In genomic region chr2:77260134-77260533, GRCm38 (mm10) we compare ENCODE assay signal across 13 mouse cellular contexts. TPM values are rescaled to one million over a fixed set of nuclear protein-coding genes. Genes with fewer than 3 reads are reported as not detected.
DNase-seq lines count a peak whose midpoint lies in the region; ATAC-seq and TF ChIP-seq lines count a peak whose summit lies in the region.
"Had no signal": no experiment of that assay in that cellular context is flagged by ENCODE, and none has a peak within 500 bp of the region (broad histone marks: within the 10 kb centered on the region; RNA-seq: fewer than 3 reads in every experiment).

No protein-coding gene starts in this region.

- TF ChIP-seq POLR2A in heart, adult 2 months (IDR thresholded peaks at IDR 0.05; ENCODE audit: insufficient read depth, low read depth, low read length): no peak
- TF ChIP-seq POLR2A in limb, embryonic 14.5 days (IDR thresholded peaks at IDR 0.05; ENCODE audit: borderline replicate concordance, extremely low read depth, insufficient read depth, insufficient read length): no peak

- intact Hi-C loops in heart, adult 2 months (cut with DNase I): loop anchor here (5.0 kb wide), 2 partner anchors 57 to 82 kb away; no protein-coding TSS in a partner anchor

- DNase-seq in heart, adult 2 months: no peak
- DNase-seq in heart, embryonic 10.5 days (ENCODE audit: low spot score): no peak
- DNase-seq in kidney, postnatal 25 days: no peak
- peak; percentile 25 for DNase-seq in midbrain, embryonic 14.5 days
- DNase-seq in limb, embryonic 14.5 days (ENCODE audit: low spot score): peak; percentile 30
- no peak for DNase-seq in layer of hippocampus, postnatal 14 days (ENCODE audit: low spot score in 2 of 2)
- DNase-seq: adrenal gland, adult 8-10 months; right cerebral cortex, postnatal 25 days had no signal

- no peaks in the 10 kb centered on the region for H3K9me3 ChIP-seq in heart, embryonic 10.5 days
- no peaks in the 10 kb centered on the region for H3K9me3 ChIP-seq in kidney, embryonic 16.5 days (ENCODE audit: low read length)
- H3K9me3 ChIP-seq in midbrain, embryonic 14.5 days (ENCODE audit: control insufficient read depth, low read length): no peaks in the 10 kb centered on the region
- H3K9me3 ChIP-seq in midbrain, embryonic 13.5 days: no peaks in the 10 kb centered on the region
- H3K9me3 ChIP-seq in limb, embryonic 14.5 days (ENCODE audit: control insufficient read depth, low read length): no peaks in the 10 kb centered on the region

- TF ChIP-seq EP300 in heart, adult 2 months (IDR thresholded peaks at IDR 0.05; ENCODE audit: insufficient read depth, low read depth, low read length): 0 out of 2 replicates have a peak, but pooled peaks have one; percentile 46

- peaks cover 17% of the 10 kb centered on the region for H3K4me1 ChIP-seq in heart, adult 2 months (ENCODE audit: control insufficient read depth, insufficient read depth, low read length)
- peaks cover 53% of the 10 kb centered on the region for H3K4me1 ChIP-seq in heart, embryonic 10.5 days
- peaks cover 16% of the 10 kb centered on the region for H3K4me1 ChIP-seq in kidney, embryonic 16.5 days (ENCODE audit: insufficient read depth, low read length)
- peaks cover 32% of the 10 kb centered on the region for H3K4me1 ChIP-seq in midbrain, embryonic 14.5 days (ENCODE audit: control insufficient read depth, insufficient read depth, low read length)
- H3K4me1 ChIP-seq in midbrain, embryonic 13.5 days (replicated peaks): peaks cover 40% of the 10 kb centered on the region
- peaks cover 11% of the 10 kb centered on the region for H3K4me1 ChIP-seq in limb, embryonic 14.5 days (ENCODE audit: control insufficient read depth, insufficient read depth, low read length)

- H3K4me3 ChIP-seq in heart, adult 2 months: no peak overlapping the region
- H3K4me3 ChIP-seq in heart, embryonic 10.5 days: no peak overlapping the region
- no peak overlapping the region for H3K4me3 ChIP-seq in kidney, embryonic 16.5 days (ENCODE audit: low read length)
- H3K4me3 ChIP-seq in midbrain, embryonic 14.5 days (replicated peaks; ENCODE audit: low read depth, low read length): no peak overlapping the region
- H3K4me3 ChIP-seq in midbrain, embryonic 13.5 days (replicated peaks): no peak overlapping the region
- no peak overlapping the region for H3K4me3 ChIP-seq in limb, embryonic 14.5 days (replicated peaks; ENCODE audit: low read length)
- H3K4me3 ChIP-seq: myocyte had no signal

- 66% methylated on average over 4 of the region's 4 CpGs for WGBS in heart, adult 2 months
- 68% methylated on average over 4 of the region's 4 CpGs for WGBS in heart, embryonic 10.5 days
- WGBS in kidney, embryonic 16.5 days: 67% methylated on average over 4 of the region's 4 CpGs
- 89% methylated on average over 4 of the region's 4 CpGs for WGBS in midbrain, embryonic 14.5 days
- WGBS in midbrain, embryonic 13.5 days: 90% methylated on average over 4 of the region's 4 CpGs
- 72% methylated on average over 4 of the region's 4 CpGs for WGBS in limb, embryonic 14.5 days

- no peak overlapping the region for H3K4me2 ChIP-seq in kidney, embryonic 16.5 days (replicated peaks; ENCODE audit: low read depth, low read length)
- H3K4me2 ChIP-seq in midbrain, embryonic 14.5 days (ENCODE audit: low read length): no peak overlapping the region
- H3K4me2 ChIP-seq in midbrain, embryonic 13.5 days (replicated peaks): no peak overlapping the region
- no peak overlapping the region for H3K4me2 ChIP-seq in limb, embryonic 14.5 days (replicated peaks; ENCODE audit: low read depth, low read length, severe bottlenecking)

- peaks cover 13% of the 10 kb centered on the region for H3K36me3 ChIP-seq in heart, adult 2 months (ENCODE audit: control insufficient read depth, insufficient read depth, low read length)
- H3K36me3 ChIP-seq in heart, embryonic 10.5 days: no peaks in the 10 kb centered on the region
- no peaks in the 10 kb centered on the region for H3K36me3 ChIP-seq in kidney, embryonic 16.5 days (ENCODE audit: insufficient read depth, low read length)
- peaks cover 2% of the 10 kb centered on the region; the same call in 1 of the 2 replicates for H3K36me3 ChIP-seq in midbrain, embryonic 14.5 days (ENCODE audit: control insufficient read depth, insufficient read depth, low read length)
- no peaks in the 10 kb centered on the region for H3K36me3 ChIP-seq in midbrain, embryonic 13.5 days
- no peaks in the 10 kb centered on the region for H3K36me3 ChIP-seq in limb, embryonic 14.5 days (ENCODE audit: control insufficient read depth, insufficient read depth, low read length)

- no peak overlapping the region for H3K27ac ChIP-seq in heart, adult 2 months
- H3K27ac ChIP-seq in heart, embryonic 10.5 days: no peak overlapping the region
- H3K27ac ChIP-seq in kidney, embryonic 16.5 days (ENCODE audit: low read length): no peak overlapping the region
- H3K27ac ChIP-seq in midbrain, embryonic 14.5 days (replicated peaks; ENCODE audit: low read depth, low read length): no peak overlapping the region
- H3K27ac ChIP-seq in midbrain, embryonic 13.5 days: no peak overlapping the region
- H3K27ac ChIP-seq in limb, embryonic 14.5 days (replicated peaks; ENCODE audit: low read depth, low read length): no peak overlapping the region
- H3K27ac ChIP-seq: liver, embryonic 14.5 days had no signal

- H3K79me2 ChIP-seq in heart, adult 2 months (replicated peaks; ENCODE audit: control insufficient read depth, insufficient read depth, low read length): peaks cover 2% of the 10 kb centered on the region; the same call in 1 of the 2 replicates

- no peaks in the 10 kb centered on the region for H3K27me3 ChIP-seq in heart, adult 2 months (ENCODE audit: control insufficient read depth, insufficient read depth, low read length)
- H3K27me3 ChIP-seq in heart, embryonic 10.5 days (ENCODE audit: insufficient read depth, poor library complexity, severe bottlenecking): no peaks in the 10 kb centered on the region
- no peaks in the 10 kb centered on the region for H3K27me3 ChIP-seq in kidney, embryonic 16.5 days (ENCODE audit: insufficient read depth, low read length)
- no peaks in the 10 kb centered on the region for H3K27me3 ChIP-seq in midbrain, embryonic 14.5 days (ENCODE audit: control insufficient read depth, insufficient read depth, low read length)
- H3K27me3 ChIP-seq in midbrain, embryonic 13.5 days: no peaks in the 10 kb centered on the region
- no peaks in the 10 kb centered on the region for H3K27me3 ChIP-seq in limb, embryonic 14.5 days (ENCODE audit: control insufficient read depth, insufficient read depth, low read length)
- H3K27me3 ChIP-seq: CH12.LX had no signal

- no peak overlapping the region for H3K9ac ChIP-seq in heart, adult 2 months (ENCODE audit: low read depth, low read length)
- no peak overlapping the region for H3K9ac ChIP-seq in kidney, embryonic 16.5 days (replicated peaks; ENCODE audit: low read length)
- no peak overlapping the region for H3K9ac ChIP-seq in midbrain, embryonic 14.5 days (replicated peaks; ENCODE audit: low read length)
- no peak overlapping the region for H3K9ac ChIP-seq in midbrain, embryonic 13.5 days (replicated peaks)
- no peak overlapping the region for H3K9ac ChIP-seq in limb, embryonic 14.5 days (ENCODE audit: low read depth, low read length, severe bottlenecking)
- H3K9ac ChIP-seq: liver, embryonic 14.5 days had no signal

- ATAC-seq in kidney, embryonic 16.5 days (ENCODE audit: low FRiP score, low TSS enrichment): peak; percentile 69; the same call in 1 of the 2 replicates
- ATAC-seq in midbrain, embryonic 14.5 days (ENCODE audit: low FRiP score, low TSS enrichment): no peak
- no peak for ATAC-seq in midbrain, embryonic 13.5 days
- no peak for ATAC-seq in limb, embryonic 14.5 days (ENCODE audit: low FRiP score, low read depth)

- TF ChIP-seq CTCF in heart, adult 2 months (IDR thresholded peaks at IDR 0.05): peak; percentile 62

RNA-seq across cellular contexts. Expression of gene Sestd1, which starts 20.3 kb away (rescaled TPM):
- 10 to 100 TPM; 18.3 to 21.2 TPM for total RNA-seq in heart, adult 2 months (2021)
- 9.0 and 14.6 TPM in 2 replicates for polyA plus RNA-seq in heart, adult 2 months (2012; rRNA removed)
- polyA plus RNA-seq in heart, embryonic 10.5 days (2016; fragmentation: Nextera tagmentation; extraction: Ambion mirVana): 8.2 and 9.9 TPM in 2 replicates
- 30.0 TPM in 2 replicates for polyA plus RNA-seq in kidney, embryonic 16.5 days (2015; fragmentation: Nextera tagmentation; extraction: Ambion mirVana)
- polyA plus RNA-seq in midbrain, embryonic 14.5 days (2014; fragmentation: Nextera tagmentation; extraction: Ambion mirVana): 43.5 and 52.2 TPM in 2 replicates
- 28.2 and 28.7 TPM in 2 replicates for polyA plus RNA-seq in midbrain, embryonic 13.5 days (2015; fragmentation: Nextera tagmentation; extraction: Ambion mirVana)
- polyA plus RNA-seq in limb, embryonic 14.5 days (2012; rRNA removed): 25.1 and 25.4 TPM in 2 replicates
- 23.8 and 26.5 TPM in 2 replicates for polyA plus RNA-seq in limb, embryonic 14.5 days (2014; fragmentation: Nextera tagmentation; extraction: Ambion mirVana)
- total RNA-seq in layer of hippocampus, postnatal 14 days (2021): 10 to 100 TPM; 66.7 to 71.9 TPM
- total RNA-seq: CH12.LX had no signal

Comparison
In these comparisons a context has a peak if more than half of its experiments do, and no peak if none do; other contexts are left out.
1. DNase-seq: peak in midbrain, embryonic 14.5 days (single experiment) and limb, embryonic 14.5 days (single experiment); none in heart, adult 2 months (0 of 2), heart, embryonic 10.5 days (single experiment), kidney, postnatal 25 days (0 of 2) and layer of hippocampus, postnatal 14 days (0 of 2).